Mouse (Mus musculus) MEL (cell line): ENCODE data around the gene Wdr19. TPM values are rescaled to one million over a fixed set of nuclear protein-coding genes. Genes with fewer than 3 reads are reported as not detected.

Source experiments
- DNase-seq: peaks from one replicate; pipeline ENCODE4 v3.0.0; 2011; ENCODE audit warnings: low read depth, low spot score
- H3K27ac ChIP-seq: 2 replicates; pipeline ENCODE4 v1.5.1; 2012; ENCODE audit warnings: low read depth, mild to moderate bottlenecking, control low read depth, low read length, moderate library complexity; ENCODE audit not compliant: control insufficient read depth
- H3K27me3 ChIP-seq, 2 experiments: fragments of 150-350 bp in 1 of 2; sonication (generic) in 1 of 2; 2 replicates each; pipeline ENCODE4 v1.6.1; 2012; ENCODE audit warnings: low read length in 2 of 2, mild to moderate bottlenecking in 2 of 2, improper control_type of control experiment in 1 of 2, moderate library complexity in 1 of 2; ENCODE audit not compliant: insufficient read depth in 2 of 2, control insufficient read depth in 1 of 2
- H3K36me3 ChIP-seq, 2 experiments: 2 replicates each; pipeline ENCODE4 v1.6.1; 2012 to 2014; ENCODE audit warnings: low read length in 2 of 2, improper control_type of control experiment in 1 of 2, inconsistent platforms in 1 of 2, mild to moderate bottlenecking in 1 of 2; ENCODE audit not compliant: insufficient read depth in 2 of 2, control insufficient read depth in 1 of 2
- H3K4me1 ChIP-seq, 2 experiments: fragments of 150-350 bp in 1 of 2; sonication (generic) in 1 of 2; 2 replicates each; pipeline ENCODE4 v1.6.1; 2012; ENCODE audit warnings: low read length in 2 of 2, improper control_type of control experiment in 1 of 2, mild to moderate bottlenecking in 1 of 2; ENCODE audit not compliant: insufficient read depth in 2 of 2, control insufficient read depth in 1 of 2
- H3K4me3 ChIP-seq, 2 experiments: fragments of 150-350 bp in 1 of 2; sonication (generic) in 1 of 2; 2 replicates each; pipeline ENCODE4 v1.5.1; 2012; ENCODE audit warnings: low read depth in 2 of 2, low read length in 2 of 2, mild to moderate bottlenecking in 2 of 2, moderate library complexity in 2 of 2, control low read depth in 1 of 2, improper control_type of control experiment in 1 of 2; ENCODE audit not compliant: control insufficient read depth in 1 of 2, insufficient read depth in 1 of 2
- H3K79me2 ChIP-seq: 2 replicates; pipeline ENCODE4 v1.6.1; 2012; ENCODE audit warnings: mild to moderate bottlenecking, low read length, moderate library complexity; ENCODE audit not compliant: control insufficient read depth, poor library complexity, insufficient read depth
- H3K9ac ChIP-seq: 2 replicates; pipeline ENCODE4 v1.6.1; 2012; ENCODE audit warnings: low read depth, mild to moderate bottlenecking, control low read depth, low read length, moderate library complexity; ENCODE audit not compliant: control insufficient read depth, poor library complexity, severe bottlenecking
- H3K9me3 ChIP-seq: fragments of 150-350 bp; sonication (generic); replicated peaks from 2 replicates; pipeline ENCODE4 v1.6.1; 2012; ENCODE audit warnings: mild to moderate bottlenecking, low read length, improper control_type of control experiment, moderate library complexity; ENCODE audit not compliant: insufficient read depth
- BHLHE40 ChIP-seq: IDR thresholded peaks from 2 replicates; pipeline ENCODE4 v1.6.1; 2012; ENCODE audit warnings: low read depth, mild to moderate bottlenecking, inconsistent platforms, low read length, improper control_type of control experiment, borderline replicate concordance
- CHD1 ChIP-seq: IDR thresholded peaks from 2 replicates; pipeline ENCODE4 v1.6.1; 2012; ENCODE audit warnings: low read depth, mild to moderate bottlenecking, inconsistent platforms, low read length, improper control_type of control experiment
- E2F4 ChIP-seq: IDR thresholded peaks from 2 replicates; pipeline ENCODE4 v1.6.1; 2011; ENCODE audit warnings: low read depth, low read length, improper control_type of control experiment, borderline replicate concordance
- ETS1 ChIP-seq: IDR thresholded peaks from 2 replicates; pipeline ENCODE4 v1.6.1; 2012; ENCODE audit warnings: low read depth, mild to moderate bottlenecking, inconsistent platforms, low read length, improper control_type of control experiment, moderate library complexity
- HCFC1 ChIP-seq: IDR thresholded peaks from 2 replicates; pipeline ENCODE4 v1.6.1; 2012; ENCODE audit warnings: low read depth, mild to moderate bottlenecking, inconsistent platforms, low read length, improper control_type of control experiment, moderate library complexity
- KAT2A ChIP-seq: conservative IDR thresholded peaks from 2 replicates; pipeline ENCODE4 v1.6.1; 2012; ENCODE audit warnings: low read depth, low read length, improper control_type of control experiment, inconsistent platforms
- MAX ChIP-seq: IDR thresholded peaks from 2 replicates; pipeline ENCODE4 v1.6.1; 2011; ENCODE audit warnings: low read length, improper control_type of control experiment
- RCOR1 ChIP-seq: IDR thresholded peaks from 2 replicates; pipeline ENCODE4 v1.6.1; 2012; ENCODE audit warnings: low read depth, mild to moderate bottlenecking, inconsistent platforms, low read length, improper control_type of control experiment
- UBTF ChIP-seq: IDR thresholded peaks from 2 replicates; pipeline ENCODE4 v1.6.1; 2012; ENCODE audit warnings: low read depth, mild to moderate bottlenecking, inconsistent platforms, low read length, improper control_type of control experiment, moderate library complexity, borderline replicate concordance; ENCODE audit not compliant: insufficient read depth
- USF1 ChIP-seq: IDR thresholded peaks from 2 replicates; pipeline ENCODE4 v1.6.1; 2014; ENCODE audit warnings: low read depth, mild to moderate bottlenecking, inconsistent platforms, low read length, improper control_type of control experiment, moderate library complexity
- ZC3H11A ChIP-seq: IDR thresholded peaks from 2 replicates; pipeline ENCODE4 v1.6.1; 2012; ENCODE audit warnings: low read depth, mild to moderate bottlenecking, inconsistent platforms, low read length, improper control_type of control experiment
- ZKSCAN1 ChIP-seq: IDR thresholded peaks from 2 replicates; pipeline ENCODE4 v1.6.1; 2012; ENCODE audit warnings: low read depth, mild to moderate bottlenecking, inconsistent platforms, low read length, improper control_type of control experiment, moderate library complexity
- polyA plus RNA-seq, 2 experiments: library from polyadenylated mRNA; stranded (reverse) in 1 of 2; unstranded in 1 of 2; fragments of >175 nt in 1 of 2; fragments of >200 nt in 1 of 2; gene quantifications; 2 replicates each; pipeline versions ENCODE4 v1.2.1 to v1.2.4; 2012; ENCODE audit warnings: low replicate concordance in 2 of 2, low read depth in 1 of 2; ENCODE audit not compliant: insufficient read length in 2 of 2, insufficient read depth in 1 of 2, missing spikeins in 1 of 2
- total RNA-seq: library from RNA; depleted of rRNA; stranded (reverse); fragments of 300-350 nt; gene quantifications from 2 replicates; pipeline ENCODE4 v1.2.3, GENCODE M21; 2012

Gene Wdr19
- total and polyA plus RNA-seq, 3 experiments, result 0.27 to 0.81 TPM; not detected in 1

- TF ChIP-seq USF1, result peak; percentile 100
- no peak for TF ChIP-seq ZC3H11A
- no peak; the same call in 1 of the 2 replicates for TF ChIP-seq RCOR1
- no peak for TF ChIP-seq CHD1
- peak; percentile 78 for TF ChIP-seq HCFC1
These were observed at the start of gene Wdr19 (continued) for GRCm38 (mm10) chr5:65199346-65200128.

GRCm38 (mm10) chr5:65149706-65150105, 49.8 kb upstream of the Wdr19 start:
- H3K79me2 ChIP-seq, result no peaks in the 10 kb centered on the region
- no peak overlapping the region for H3K9ac ChIP-seq
- TF ChIP-seq KAT2A (no peak), E2F4 (no peak), USF1 (no peak)
- TF ChIP-seq, all 39 proteins: peak for 0
- Histone ChIP-seq H3K27ac (no peak overlapping the region), H3K9me3 (no peaks in the 10 kb centered on the region), H3K27me3 (no peaks in the 10 kb centered on the region), H3K4me3 (no peak overlapping the region), H3K4me1 (peaks cover 0 to 6% of the 10 kb centered on the region in 2 experiments; a peak in 1 of 4 replicates), H3K36me3 (peaks cover 0 to 7% of the 10 kb centered on the region in 2 experiments; a peak in 2 of 4 replicates)
- no peak for DNase-seq

- H3K4me1 ChIP-seq, result peaks cover 0 to 6% of the 10 kb centered on the region in 2 experiments; a peak in 1 of 4 replicates
- no peak overlapping the region for H3K9ac ChIP-seq
- no peak overlapping the region for H3K27ac ChIP-seq
- no peaks in the 10 kb centered on the region for H3K9me3 ChIP-seq
- no peak for TF ChIP-seq BHLHE40
- no peak for TF ChIP-seq ZKSCAN1
- no peak for TF ChIP-seq USF1
- no peak for TF ChIP-seq HCFC1
- no peak for TF ChIP-seq ETS1
- TF ChIP-seq UBTF, result no peak
- no peak for TF ChIP-seq MAX
- H3K4me3 ChIP-seq, result no peak overlapping the region
- H3K27me3 ChIP-seq, result no peaks in the 10 kb centered on the region
- peaks cover 0 to 7% of the 10 kb centered on the region in 2 experiments; a peak in 2 of 4 replicates for H3K36me3 ChIP-seq
- no peaks in the 10 kb centered on the region for H3K79me2 ChIP-seq
- DNase-seq, result no peak
These were observed 49.0 kb upstream of the Wdr19 start for GRCm38 (mm10) chr5:65150376-65150955.
